ENCODE assay signal across 8 mouse cellular contexts in the genomic region with DNA sequence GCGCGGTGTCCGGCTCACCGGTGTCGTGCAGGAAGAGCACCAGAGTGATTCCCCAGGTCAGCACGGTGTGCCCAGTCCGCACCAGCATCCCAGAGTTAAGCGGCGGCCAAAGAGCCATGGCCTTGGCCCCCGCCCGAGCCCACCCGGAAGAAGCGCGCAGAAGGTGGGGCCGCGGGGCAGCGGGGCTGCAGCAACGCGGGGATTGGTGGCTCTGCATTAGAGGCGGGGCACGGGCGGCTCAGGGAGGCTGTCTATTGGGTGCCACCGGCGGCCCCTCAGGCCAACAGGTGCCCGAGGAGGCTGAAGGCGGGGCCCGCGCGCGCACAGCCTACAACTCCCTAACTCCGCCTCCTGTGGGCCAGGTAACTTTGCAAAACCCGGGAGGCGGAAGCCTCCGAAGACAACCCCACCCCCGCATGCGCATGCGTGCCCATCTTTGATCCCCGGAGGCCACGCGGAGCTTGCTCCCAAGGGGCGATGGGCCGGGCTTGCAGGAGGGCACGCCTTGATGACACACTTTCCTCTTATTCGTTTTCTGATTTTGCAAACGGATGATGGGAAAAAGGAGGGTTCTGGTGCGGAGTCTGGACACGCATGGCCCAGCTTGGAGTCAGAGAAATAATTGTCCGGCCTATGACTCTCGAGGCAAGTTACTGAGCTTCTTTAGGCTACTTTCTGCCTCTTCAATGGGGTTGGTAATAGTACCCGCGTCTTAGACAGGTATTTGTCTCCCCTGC. TPM values are rescaled to one million over a fixed set of nuclear protein-coding genes. Genes with fewer than 3 reads are reported as not detected.
DNase-seq lines count a peak whose midpoint lies in the region; ATAC-seq lines count a peak whose summit lies in the region.

Gene Zdhhc12 (minus strand): TSS at position 178 of the 737 bp plus-strand sequence.

- H3K27me3 ChIP-seq in intestine, embryonic 14.5 days (replicated peaks; ENCODE audit: control insufficient read depth, insufficient read depth, low read length), result no peaks in the 10 kb centered on the region

- peak within 1 kb of the TSS; percentile 63 for H3K9ac ChIP-seq in intestine, embryonic 14.5 days (ENCODE audit: low read length)

- peak within 1 kb of the TSS; percentile 87 for H3K4me2 ChIP-seq in intestine, embryonic 14.5 days (ENCODE audit: low read length)

- intact Hi-C loops in left cerebral cortex, postnatal 14 days (cut with DNase I), result no loop called here

- DNase-seq in adrenal gland, adult 18-20 months (ENCODE audit: low spot score in 2 of 2), result peak; percentile 87 to 90
- DNase-seq in embryo, embryonic 11 days, result peak; percentile 97
- DNase-seq in gastrocnemius, postnatal 25 days, result peak; percentile 95
- peak; percentile 94 for DNase-seq in intestine, embryonic 14.5 days (ENCODE audit: low spot score)
- DNase-seq in left cerebral cortex, postnatal 14 days (ENCODE audit: low spot score in 2 of 2), result peak; percentile 89 to 93
- DNase-seq in mesoderm, embryonic 11.5 days (ENCODE audit: low read depth, low spot score), result peak; percentile 96
- DNase-seq in right cerebral cortex, postnatal 36 days (ENCODE audit: low spot score in 2 of 2), result peak; percentile 91 to 92
- peak; percentile 99 for DNase-seq in yolk sac, embryonic 10.5 days (ENCODE audit: low spot score)

- H3K36me3 ChIP-seq in intestine, embryonic 14.5 days (ENCODE audit: control insufficient read depth, insufficient read depth, low read length), result peaks cover 26% of the 10 kb centered on the region

- peak within 1 kb of the TSS; percentile 67 for H3K27ac ChIP-seq in intestine, embryonic 14.5 days (ENCODE audit: low read depth)

- ATAC-seq in intestine, embryonic 14.5 days (replicated peaks; ENCODE audit: low FRiP score, low TSS enrichment, low read depth), result peak; percentile 95

- no peaks in the 10 kb centered on the region for H3K9me3 ChIP-seq in intestine, embryonic 14.5 days (ENCODE audit: control insufficient read depth, low read length)

- H3K4me3 ChIP-seq in intestine, embryonic 14.5 days (ENCODE audit: low read depth, low read length), result peak within 1 kb of the TSS; percentile 77

- peaks cover 8% of the 10 kb centered on the region for H3K4me1 ChIP-seq in intestine, embryonic 14.5 days (replicated peaks; ENCODE audit: control insufficient read depth, insufficient read depth, low read length)

- under 1% methylated on average over 51 of the region's 51 CpGs for WGBS in intestine, embryonic 14.5 days

RNA-seq across cellular contexts. Expression of gene Zdhhc12, which starts in this region (rescaled TPM):
- total RNA-seq in adrenal gland, adult 18-20 months (2021), result 10 to 100 TPM in 1 of 2 experiments, 1 to 10 TPM in 1; 9.7 to 15.6 TPM
- 1 to 10 TPM; 2.4 to 3.1 TPM for total RNA-seq in gastrocnemius, postnatal 25 days (2021)
- 60.2 and 60.3 TPM in 2 replicates for polyA plus RNA-seq in intestine, embryonic 14.5 days (2014; fragmentation: Nextera tagmentation; extraction: Ambion mirVana)
- total RNA-seq in left cerebral cortex, postnatal 14 days (2021), result 10 to 100 TPM; 13.0 to 14.1 TPM

Comparison
In these comparisons a context has a peak if more than half of its experiments do, and no peak if none do; other contexts are left out.
1. Peak in every context shown above with its lines: DNase-seq, ATAC-seq, H3K4me3 ChIP-seq and H3K27ac ChIP-seq.